Mouse (Mus musculus) T-helper 17 cell (primary cell): ENCODE data around the gene Gm10837.

Experiments
- in situ Hi-C, 2 experiments: fragments of 300-600 bp; cut with MboI, MseI; formaldehyde crosslinking; loops; 1 replicate in 1 of 2; 2 replicates in 1 of 2; pipeline ENCODE4 v1.15.1; 2025; ENCODE audit warnings: high pct_unique_total_duplicates in 2 of 2

Gm10837 gene

DNA sequence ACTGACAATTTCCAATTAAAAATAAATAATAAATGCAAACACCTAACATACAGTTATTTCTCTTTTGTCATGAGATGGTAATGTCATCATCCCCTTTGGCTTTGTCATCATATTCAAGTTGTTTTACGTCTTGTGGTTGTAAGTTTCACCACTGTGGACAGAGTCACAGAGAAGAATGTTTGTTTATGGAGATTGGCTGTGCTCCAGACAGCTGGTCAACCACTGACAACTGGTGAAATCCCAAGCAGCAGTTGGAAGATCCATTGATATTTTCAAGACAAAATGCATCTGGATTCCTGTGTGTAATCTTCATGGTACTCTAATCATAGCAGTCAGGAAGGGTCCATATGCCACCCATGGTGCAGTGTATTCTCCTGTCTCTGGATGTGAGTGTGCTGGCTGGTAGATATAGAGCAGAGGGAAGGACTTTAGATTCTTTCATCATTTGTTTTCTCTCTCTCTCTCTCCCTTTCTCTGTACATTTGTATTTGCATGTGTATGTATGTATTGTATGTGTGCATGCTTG is 23.2 kb downstream of the Gm10837 start:
- in situ Hi-C loops = no loop called here

DNA sequence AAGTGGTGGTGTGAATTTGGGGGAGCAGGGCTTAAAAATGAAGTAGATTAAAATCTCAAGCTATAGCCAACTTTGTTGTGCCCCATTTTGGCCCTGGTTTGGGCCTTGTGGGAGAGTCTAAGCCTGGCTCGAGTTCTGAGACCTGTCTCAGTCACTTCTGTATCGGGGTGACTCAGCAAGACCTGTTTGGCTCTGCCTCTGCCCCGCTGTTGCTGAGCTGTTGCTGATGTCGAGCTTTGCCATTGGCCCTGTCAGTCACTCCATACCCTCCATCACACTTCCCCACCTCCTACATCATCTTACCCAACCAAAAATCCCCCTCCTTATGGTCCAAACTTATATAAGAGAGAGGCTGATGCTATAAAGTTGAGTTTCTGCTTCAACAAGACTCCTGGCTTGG is 38.1 kb downstream of the Gm10837 start:
- in situ Hi-C loops = no loop called here

DNA sequence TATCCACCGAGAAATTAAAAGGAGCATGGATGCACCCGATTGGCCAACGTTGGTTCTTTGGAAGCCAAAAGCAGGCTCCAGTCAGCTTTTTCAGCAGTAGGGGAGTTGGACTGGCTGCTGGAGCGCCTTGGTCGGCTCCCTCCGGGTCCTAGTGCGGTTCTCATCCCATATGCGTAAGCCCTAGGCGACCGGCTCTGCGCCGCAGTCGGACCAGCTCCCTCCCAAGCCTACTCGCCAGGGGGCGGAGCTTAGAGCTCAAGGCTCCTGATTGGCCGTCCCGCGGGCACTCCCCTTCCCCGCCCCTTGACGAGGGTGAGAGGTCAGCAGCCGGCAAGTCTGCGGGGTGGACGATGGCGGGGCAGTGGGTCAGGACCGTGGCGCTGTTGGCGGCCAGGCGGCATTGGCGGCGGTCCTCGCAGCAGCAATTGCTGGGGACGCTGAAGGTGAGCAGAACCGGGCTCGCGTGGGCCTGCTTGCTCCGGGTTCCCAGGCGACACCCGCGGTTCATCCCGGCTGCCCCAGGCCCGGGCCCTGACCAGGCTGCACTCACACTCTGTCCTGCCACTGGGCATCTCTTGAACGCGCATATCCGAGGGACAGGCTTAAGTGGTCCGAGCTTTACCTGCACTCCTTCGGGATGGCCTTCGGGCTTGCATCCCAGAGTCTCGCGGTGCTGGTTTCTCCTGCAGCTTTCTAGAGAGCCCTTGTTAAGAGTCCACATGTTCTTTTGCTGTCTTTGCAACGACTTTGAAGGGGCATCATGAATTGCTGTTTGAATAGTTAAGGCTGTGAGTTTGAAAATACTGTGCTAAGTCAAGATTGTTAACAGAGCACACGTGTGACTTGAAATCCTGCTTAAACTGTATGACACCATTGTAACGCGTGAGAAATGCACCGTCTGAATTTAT is 43.9 kb downstream of the Gm10837 start, which contains the start of gene Pcca:
Pcca (plus strand) TSS at position 308 of the 908 bp plus-strand sequence.
- in situ Hi-C loops = no loop called here

DNA sequence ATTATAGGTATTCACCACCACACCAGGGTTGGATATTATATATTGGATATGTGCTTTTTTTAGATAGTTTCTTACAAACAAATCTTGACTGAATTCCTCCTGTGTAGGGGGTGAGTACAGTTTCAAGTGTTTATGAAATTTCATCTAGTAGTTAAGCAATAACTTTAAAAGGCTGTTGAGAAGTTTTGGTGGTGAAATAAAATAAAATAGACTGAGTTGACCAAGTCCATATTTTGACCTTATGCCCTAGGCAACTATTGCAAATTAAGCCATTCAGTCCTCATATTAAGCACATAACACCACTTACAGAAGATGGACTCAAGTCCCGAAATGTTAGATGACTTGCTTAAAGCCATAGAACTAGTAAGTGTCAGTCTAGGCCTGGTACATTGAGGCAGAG is 45.6 kb downstream of the Gm10837 start:
- in situ Hi-C loops = no loop called here
